Mouse (Mus musculus) stomach, postnatal 0 days (tissue): ENCODE results near the gene Golga4. TPM values are rescaled to one million over a fixed set of nuclear protein-coding genes. Genes with fewer than 3 reads are reported as not detected.

ENCODE experiments used
- ATAC-seq: fragments of 200-750 bp; cut with Nextera tagmentation; 2 replicates; pipeline ENCODE4 v1.8.0; 2017; ENCODE audit not compliant: low FRiP score, low TSS enrichment
- DNase-seq: peaks from one replicate; pipeline ENCODE4 v3.0.0-alpha.2; 2016; ENCODE audit warnings: low spot score
- H3K27ac ChIP-seq: fragments of 300-500 bp; sonication (generic); replicated peaks from 2 replicates; pipeline ENCODE4 v1.5.1; 2014; ENCODE audit warnings: mild to moderate bottlenecking, control low read depth
- H3K27me3 ChIP-seq: fragments of 300-500 bp; sonication (generic); 2 replicates; pipeline ENCODE4 v1.6.1; 2014; ENCODE audit warnings: low read length; ENCODE audit not compliant: control insufficient read depth, insufficient read depth
- H3K36me3 ChIP-seq: fragments of 300-500 bp; sonication (generic); 2 replicates; pipeline ENCODE4 v1.6.1; 2014; ENCODE audit warnings: low read length, mixed read lengths; ENCODE audit not compliant: control insufficient read depth, insufficient read depth
- H3K4me1 ChIP-seq: fragments of 300-500 bp; sonication (generic); replicated peaks from 2 replicates; pipeline ENCODE4 v1.6.1; 2014; ENCODE audit warnings: antibody characterized with exemption; ENCODE audit not compliant: control insufficient read depth, insufficient read depth
- H3K4me2 ChIP-seq: fragments of 300-500 bp; sonication (generic); replicated peaks from 2 replicates; pipeline ENCODE4 v1.6.1; 2014; ENCODE audit warnings: low read depth, mild to moderate bottlenecking, control low read depth, moderate library complexity
- H3K4me3 ChIP-seq: fragments of 300-500 bp; sonication (generic); 2 replicates; pipeline ENCODE4 v1.5.1; 2014; ENCODE audit warnings: low read depth, low read length, control low read depth
- H3K9ac ChIP-seq: fragments of 300-500 bp; sonication (generic); 2 replicates; pipeline ENCODE4 v1.6.1; 2014; ENCODE audit warnings: mild to moderate bottlenecking, low read length, control low read depth, mixed read lengths
- H3K9me3 ChIP-seq: fragments of 300-500 bp; sonication (generic); 2 replicates; pipeline ENCODE4 v1.6.1; 2016; ENCODE audit warnings: low read length; ENCODE audit not compliant: control insufficient read depth
- CTCF ChIP-seq: IDR thresholded peaks from 2 replicates; pipeline ENCODE4 v1.5.1; 2016; ENCODE audit warnings: antibody characterized with exemption, low read depth, mild to moderate bottlenecking, moderate library complexity
- EP300 ChIP-seq: optimal IDR thresholded peaks from 2 replicates; pipeline ENCODE3; 2016; ENCODE audit warnings: antibody characterized with exemption
- WGBS: fragments of 180-500 bp; shearing (Covaris S2); extraction: QIAGEN DNeasy Blood & Tissue Kit; methylation state at CpG from one replicate; pipeline ENCODE4 v1.1.7; 2014; 5-methylcytosine and 5-hydroxymethylcytosine counted together
- polyA plus RNA-seq: library from polyadenylated mRNA; unstranded; fragments of >200 nt; fragmentation: Nextera tagmentation; extraction: Ambion mirVana; gene quantifications from 2 replicates; pipeline ENCODE4 v1.2.1, GENCODE M21; 2015

The Golga4 gene
- polyA plus RNA-seq, 1 experiment from 2014 or later, result 34.2 TPM

- DNase-seq (no peak), ATAC-seq (no peak)
- TF ChIP-seq EP300 (no peak), CTCF (no peak)
- H3K27me3 ChIP-seq, result no peaks in the 10 kb centered on the region
- H3K9me3 ChIP-seq, result no peaks in the 10 kb centered on the region
- H3K4me1 ChIP-seq, result 0 out of 2 replicates have a peak, but pooled peaks cover 4% of the 10 kb centered on the region
- 80% methylated on average over 3 of the region's 3 CpGs for whole genome bisulfite sequencing
- H3K9ac ChIP-seq, result no peak overlapping the region
- no peaks in the 10 kb centered on the region for H3K36me3 ChIP-seq
- no peak overlapping the region for H3K27ac ChIP-seq
- H3K4me3 ChIP-seq, result no peak overlapping the region
- no peak overlapping the region for H3K4me2 ChIP-seq
These were observed 1.4 kb upstream of the Golga4 start for GRCm38 (mm10) chr9:118504656-118505055.

GRCm38 (mm10) chr9:118506404-118507231 lies 551 bp downstream of the Golga4 start:
- DNase-seq, result peak; percentile 62
- WGBS, result under 1% methylated on average over 56 of the region's 57 CpGs

GRCm38 (mm10) chr9:118507552-118507951 lies 1.5 kb downstream of the Golga4 start:
- Histone ChIP-seq H3K27me3 (no peaks in the 10 kb centered on the region), H3K4me2 (peak overlapping the region; percentile 95), H3K4me3 (peak overlapping the region; percentile 97; the same call in 1 of the 2 replicates), H3K9ac (peak overlapping the region; percentile 94; the same call in 1 of the 2 replicates), H3K4me1 (0 out of 2 replicates have a peak, but pooled peaks cover 4% of the 10 kb centered on the region), H3K27ac (no peak overlapping the region), H3K36me3 (no peaks in the 10 kb centered on the region), H3K9me3 (no peaks in the 10 kb centered on the region)
- TF ChIP-seq CTCF, result no peak
- no peak for TF ChIP-seq EP300
- no peak for ATAC-seq
- 77% methylated on average over 6 of the region's 6 CpGs for WGBS
- DNase-seq, result no peak

More at GRCm38 (mm10) chr9:118506404-118507231, 551 bp downstream of the Golga4 start:
- Histone ChIP-seq H3K9me3 (no peaks in the 10 kb centered on the region), H3K9ac (peak overlapping the region; percentile 94), H3K36me3 (no peaks in the 10 kb centered on the region), H3K4me2 (peak overlapping the region; percentile 95), H3K27ac (peak overlapping the region; percentile 90), H3K4me1 (0 out of 2 replicates have a peak, but pooled peaks cover 4% of the 10 kb centered on the region), H3K27me3 (no peaks in the 10 kb centered on the region), H3K4me3 (peak overlapping the region; percentile 97)
- no peak for TF ChIP-seq EP300
- TF ChIP-seq CTCF, result no peak
- ATAC-seq, result peak; percentile 67

- Histone ChIP-seq H3K9ac (no peak overlapping the region), H3K27ac (no peak overlapping the region), H3K36me3 (no peaks in the 10 kb centered on the region), H3K9me3 (no peaks in the 10 kb centered on the region), H3K27me3 (no peaks in the 10 kb centered on the region), H3K4me1 (0 out of 2 replicates have a peak, but pooled peaks cover 4% of the 10 kb centered on the region), H3K4me3 (no peak overlapping the region), H3K4me2 (no peak overlapping the region)
- no peak for ATAC-seq
- 77% methylated on average over 7 of the region's 7 CpGs for WGBS
- DNase-seq, result no peak
- no peak for TF ChIP-seq EP300
- no peak for TF ChIP-seq CTCF
These were observed 2.5 kb downstream of the Golga4 start for GRCm38 (mm10) chr9:118508601-118509000.

- no peak for ATAC-seq
- 63% methylated on average over 15 of the region's 15 CpGs for WGBS
- no peak overlapping the region for H3K9ac ChIP-seq
- TF ChIP-seq CTCF (no peak), EP300 (no peak)
- no peak overlapping the region for H3K4me3 ChIP-seq
- H3K9me3 ChIP-seq, result no peaks in the 10 kb centered on the region
- no peak overlapping the region for H3K4me2 ChIP-seq
- no peak for DNase-seq
- peak overlapping the region; percentile 79 for H3K27ac ChIP-seq
- 0 out of 2 replicates have a peak, but pooled peaks cover 4% of the 10 kb centered on the region for H3K4me1 ChIP-seq
- H3K27me3 ChIP-seq, result no peaks in the 10 kb centered on the region
- H3K36me3 ChIP-seq, result peaks cover 4% of the 10 kb centered on the region; the same call in 1 of the 2 replicates
These were observed 5.0 kb downstream of the Golga4 start for GRCm38 (mm10) chr9:118510941-118511690.
